Mouse (Mus musculus) urinary bladder, postnatal 25 days (tissue): ENCODE measurements around the gene Pcgf6.
A peak's percentile ranks its signal among the peaks of the same experiment; 100 is the strongest.
"Not testable (repeated sequence)": the region's sequence is repeated elsewhere in the genome, so short reads cannot be mapped to it uniquely, and the experiment has no call there.

Experiments used
- DNase-seq: peaks from one replicate; pipeline ENCODE4 v3.0.0; 2022; ENCODE audit warnings: low spot score

Pcgf6 gene

GRCm38 (mm10) chr19:46998168-46998870 lies 52.4 kb downstream of the Pcgf6 start:
- DNase-seq, result no peak

- DNase-seq, result no peak
Observed at GRCm38 (mm10) chr19:46996095-46996494, 54.6 kb downstream of the Pcgf6 start.

- DNase-seq, result not testable (repeated sequence)
Observed at GRCm38 (mm10) chr19:46992329-46992728, 58.4 kb downstream of the Pcgf6 start.

GRCm38 (mm10) chr19:46991145-46991544 lies 59.6 kb downstream of the Pcgf6 start:
- DNase-seq, result peak; percentile 87

GRCm38 (mm10) chr19:46990625-46991024 lies 60.1 kb downstream of the Pcgf6 start:
- DNase-seq, result not testable (repeated sequence)

- no peak for DNase-seq
Observed at GRCm38 (mm10) chr19:46990153-46990518, 60.6 kb downstream of the Pcgf6 start.

- no peak for DNase-seq
Observed at GRCm38 (mm10) chr19:46989479-46990152, 61.1 kb downstream of the Pcgf6 start.

GRCm38 (mm10) chr19:46988231-46989087 lies 62.2 kb downstream of the Pcgf6 start:
- no peak for DNase-seq

- no peak for DNase-seq
Observed at GRCm38 (mm10) chr19:46987646-46988045, 63.1 kb downstream of the Pcgf6 start.

- no peak for DNase-seq
Observed at GRCm38 (mm10) chr19:46984726-46985622, 65.7 kb downstream of the Pcgf6 start.

- no peak for DNase-seq
Observed at GRCm38 (mm10) chr19:46983966-46984380, 66.7 kb downstream of the Pcgf6 start.
